Mouse (Mus musculus) right cerebral cortex, postnatal 36 days (tissue): ENCODE results near the gene Foxd1.

ENCODE experiments used
- DNase-seq, 2 experiments: peaks; one replicate each; pipeline ENCODE4 v3.0.0; 2022; ENCODE audit warnings: low spot score in 2 of 2, mixed read lengths in 1 of 2

Gene Foxd1

DNA sequence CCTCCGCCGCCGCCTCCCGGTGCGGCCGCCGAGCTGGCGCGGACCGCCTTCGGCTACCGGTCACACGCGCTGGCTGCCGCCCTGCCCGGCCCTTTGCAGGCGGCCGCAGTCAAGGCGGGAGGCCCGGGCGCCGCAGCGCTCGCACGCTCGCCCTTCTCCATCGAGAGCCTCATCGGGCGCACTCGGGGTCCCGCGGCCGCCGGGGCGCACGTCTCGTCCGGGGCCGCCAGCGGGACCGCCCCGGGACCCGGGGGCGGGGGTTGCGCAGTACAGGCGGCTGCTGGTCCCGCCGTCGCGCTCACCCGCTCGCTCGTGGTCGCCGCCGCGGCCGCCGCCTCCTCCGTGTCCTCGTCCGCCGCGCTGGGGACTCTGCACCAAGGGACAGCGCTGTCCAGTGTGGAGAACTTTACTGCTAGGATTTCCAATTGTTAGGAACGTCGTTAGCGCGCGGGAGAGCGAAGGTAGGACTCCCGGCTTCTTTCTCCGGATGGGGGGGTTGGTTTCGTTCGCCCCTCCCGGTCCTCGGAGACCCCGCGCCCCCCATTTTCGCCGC lies 1.6 kb downstream of the Foxd1 start:
- no peak for DNase-seq

DNA sequence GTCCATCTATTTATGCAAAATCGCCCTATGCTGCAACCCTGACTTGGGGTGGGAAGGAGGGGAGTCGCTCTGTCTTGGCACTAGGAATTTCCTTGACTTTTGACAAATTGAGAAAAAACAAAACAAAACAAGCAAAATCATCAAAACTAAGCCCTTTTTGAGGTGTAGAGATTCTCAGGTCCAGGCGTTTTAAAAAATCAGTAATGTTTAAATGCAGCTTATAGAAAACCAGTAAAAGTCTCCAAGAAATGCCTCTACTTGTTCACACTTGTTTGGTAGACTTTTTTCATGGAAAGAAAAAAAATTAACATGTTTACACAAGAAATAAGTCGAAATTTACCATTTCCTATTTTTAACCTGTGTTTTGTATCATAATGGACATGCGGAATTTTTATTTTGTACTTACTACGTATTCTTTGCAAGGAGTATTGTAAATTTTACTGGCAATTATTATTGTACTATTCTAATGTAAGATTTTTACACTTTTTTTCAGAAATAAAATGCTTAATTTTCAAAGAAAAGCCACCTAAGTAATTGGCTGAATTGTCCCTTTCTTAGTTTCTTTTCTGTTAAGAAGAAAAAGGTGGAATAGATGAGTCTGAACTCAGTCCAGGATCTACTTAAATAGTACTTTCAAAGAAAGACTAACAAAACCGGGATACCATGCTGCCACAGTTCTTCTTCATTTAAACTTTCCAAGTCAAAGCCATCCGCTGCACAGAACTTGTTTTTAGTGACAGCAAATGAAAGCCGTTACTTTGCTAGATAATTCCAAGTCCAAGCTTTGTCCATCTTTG lies 2.3 kb downstream of the Foxd1 start:
- DNase-seq: no peak

- DNase-seq: no peak
These were observed 3.0 kb downstream of the Foxd1 start for GRCm38 (mm10) chr13:98356973-98357425.

GRCm38 (mm10) chr13:98357433-98358423 lies 3.7 kb downstream of the Foxd1 start:
- no peak for DNase-seq

- no peak for DNase-seq
These were observed 4.6 kb downstream of the Foxd1 start for GRCm38 (mm10) chr13:98358424-98359181.

DNA sequence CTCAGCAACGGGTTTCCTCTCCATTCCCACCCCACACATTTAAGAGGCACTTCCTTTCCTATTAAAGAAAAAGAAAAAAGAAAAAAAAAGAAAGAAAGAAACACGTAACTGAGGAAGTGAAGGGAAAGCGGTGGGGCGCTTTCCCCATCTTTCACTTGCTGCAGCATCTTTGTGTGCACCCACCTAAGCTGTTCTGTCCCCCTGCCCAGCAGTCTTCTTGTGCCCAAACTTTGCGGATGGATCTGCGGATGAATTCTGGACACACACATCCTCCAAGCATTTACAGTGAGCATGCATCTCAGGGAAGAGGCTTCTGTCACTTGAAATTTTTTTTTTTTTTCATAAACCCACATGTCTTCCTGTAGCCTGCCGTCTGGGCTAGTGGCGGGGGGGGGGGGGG lies 5.3 kb downstream of the Foxd1 start:
- no peak for DNase-seq

- DNase-seq: no peak
These were observed 6.3 kb downstream of the Foxd1 start for GRCm38 (mm10) chr13:98360391-98360790.

- DNase-seq: no peak
These were observed 7.1 kb downstream of the Foxd1 start for GRCm38 (mm10) chr13:98361161-98361560.

- no peak for DNase-seq
These were observed 9.0 kb downstream of the Foxd1 start for GRCm38 (mm10) chr13:98363046-98363445.

DNA sequence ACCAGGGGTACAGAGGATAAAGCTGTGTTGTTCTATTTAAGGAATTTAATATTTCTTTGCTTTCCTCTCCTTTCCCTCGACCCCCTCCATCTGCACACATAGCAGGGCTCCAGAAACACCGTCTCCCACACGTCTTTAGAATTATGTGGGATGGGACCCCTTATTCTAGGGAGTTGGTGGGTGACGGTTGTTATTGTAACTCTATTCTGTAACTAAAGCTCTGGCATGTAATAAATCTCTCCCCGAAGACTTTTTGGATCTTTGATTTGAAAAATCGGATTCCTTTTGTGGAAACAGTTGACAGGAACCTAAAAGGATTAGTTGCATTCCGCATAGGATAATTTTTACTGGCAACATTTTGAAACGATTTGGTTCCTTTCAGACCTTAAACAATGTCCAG lies 11.0 kb downstream of the Foxd1 start:
- no peak for DNase-seq

DNA sequence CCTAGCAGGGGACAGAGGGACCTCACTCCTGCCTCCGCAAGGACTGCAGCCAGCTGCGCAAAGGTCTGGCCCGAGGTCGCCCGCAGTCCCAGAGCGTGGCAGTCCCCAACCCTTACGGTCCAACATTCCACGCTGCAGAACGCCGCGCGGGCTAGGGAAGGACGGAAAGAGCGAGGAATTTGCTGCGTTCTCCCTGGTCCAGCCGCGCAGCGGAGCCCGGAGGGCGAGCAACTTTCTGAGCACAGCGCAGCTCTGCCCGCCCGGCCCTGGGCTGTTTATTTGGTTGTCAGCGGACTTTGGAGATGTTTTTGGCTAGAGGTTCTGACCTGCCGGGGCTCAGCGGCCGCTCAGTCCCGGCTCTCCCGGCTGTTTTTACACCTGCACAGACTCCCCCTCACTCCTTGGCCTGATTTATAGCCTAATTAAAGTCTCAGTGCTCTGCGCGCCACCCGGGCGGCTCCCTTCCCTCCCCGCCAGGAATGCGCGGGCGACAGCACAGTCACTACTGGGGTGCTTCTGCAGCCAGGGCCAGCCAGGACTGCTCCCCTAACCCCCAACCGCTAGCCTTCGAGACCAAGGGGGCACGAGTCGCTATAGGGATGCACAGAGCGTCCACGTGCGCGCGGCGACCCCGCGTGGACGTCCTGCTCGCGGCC lies 11.9 kb downstream of the Foxd1 start:
- DNase-seq: no peak

DNA sequence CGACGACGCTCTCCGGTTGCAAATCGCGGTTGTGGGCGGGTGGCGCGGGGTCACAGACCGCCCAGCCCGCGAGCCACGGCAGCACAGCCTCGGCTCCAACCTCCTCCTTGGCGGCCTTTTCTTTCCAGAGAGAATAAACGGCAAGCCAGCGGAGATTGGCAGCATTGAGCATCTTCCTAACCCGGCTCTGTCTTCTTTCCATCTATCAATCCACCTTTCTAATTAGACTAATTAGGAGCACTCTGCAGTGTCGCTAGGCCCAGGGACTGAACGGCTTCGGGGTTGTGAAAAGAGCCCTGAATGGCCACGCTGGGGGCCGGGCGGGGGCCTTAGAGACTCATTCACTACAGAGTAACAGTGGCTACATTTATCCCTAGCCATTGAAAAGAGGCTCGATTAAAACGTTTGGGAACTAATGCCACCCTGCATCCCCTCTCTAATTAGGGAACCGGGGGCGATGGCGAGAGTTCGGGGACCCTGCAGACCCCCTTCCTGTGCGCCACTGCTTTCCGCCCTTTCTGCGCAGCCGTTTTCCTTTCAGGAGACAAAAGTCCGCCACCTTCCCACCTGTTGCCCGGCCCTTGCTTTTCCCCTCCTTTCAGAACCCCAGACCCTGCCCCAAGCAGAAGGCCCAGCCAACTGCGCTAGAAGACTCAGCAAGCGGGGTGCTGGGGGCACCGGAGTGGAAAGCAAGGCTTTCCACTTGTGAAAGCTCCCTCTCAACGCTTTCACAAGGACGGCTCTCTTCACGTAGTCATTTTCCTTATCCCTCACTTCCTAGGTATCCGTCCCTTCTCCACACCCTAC lies 12.6 kb downstream of the Foxd1 start:
- no peak for DNase-seq

- DNase-seq: no peak
These were observed 13.6 kb downstream of the Foxd1 start for GRCm38 (mm10) chr13:98367601-98368000.

GRCm38 (mm10) chr13:98369046-98369445 lies 15.0 kb downstream of the Foxd1 start:
- no peak for DNase-seq

- no peak for DNase-seq
These were observed 20.5 kb downstream of the Foxd1 start for GRCm38 (mm10) chr13:98374560-98374959.

GRCm38 (mm10) chr13:98374979-98375378 lies 20.9 kb downstream of the Foxd1 start:
- DNase-seq: no peak

GRCm38 (mm10) chr13:98377746-98378145 lies 23.7 kb downstream of the Foxd1 start:
- DNase-seq: no peak

DNA sequence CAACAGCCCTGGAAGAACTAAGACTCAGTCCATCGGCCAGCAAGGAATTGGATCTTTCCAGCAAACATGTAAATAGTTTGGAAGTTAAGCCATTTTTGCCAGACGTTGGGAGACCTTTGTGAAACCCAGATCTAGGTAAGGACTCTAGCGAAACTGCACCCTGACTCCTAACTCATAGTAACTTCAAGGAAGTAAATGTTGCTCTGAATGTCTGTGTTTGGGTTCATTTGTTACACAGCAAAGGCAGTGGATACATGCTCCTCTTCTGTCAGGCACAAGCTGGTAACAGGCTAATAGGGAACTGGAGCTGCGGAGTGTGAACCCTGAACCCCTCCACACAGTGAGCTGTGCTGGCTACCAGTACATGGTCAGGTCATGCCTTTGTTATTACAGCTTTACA lies 28.7 kb downstream of the Foxd1 start:
- DNase-seq: no peak

DNA sequence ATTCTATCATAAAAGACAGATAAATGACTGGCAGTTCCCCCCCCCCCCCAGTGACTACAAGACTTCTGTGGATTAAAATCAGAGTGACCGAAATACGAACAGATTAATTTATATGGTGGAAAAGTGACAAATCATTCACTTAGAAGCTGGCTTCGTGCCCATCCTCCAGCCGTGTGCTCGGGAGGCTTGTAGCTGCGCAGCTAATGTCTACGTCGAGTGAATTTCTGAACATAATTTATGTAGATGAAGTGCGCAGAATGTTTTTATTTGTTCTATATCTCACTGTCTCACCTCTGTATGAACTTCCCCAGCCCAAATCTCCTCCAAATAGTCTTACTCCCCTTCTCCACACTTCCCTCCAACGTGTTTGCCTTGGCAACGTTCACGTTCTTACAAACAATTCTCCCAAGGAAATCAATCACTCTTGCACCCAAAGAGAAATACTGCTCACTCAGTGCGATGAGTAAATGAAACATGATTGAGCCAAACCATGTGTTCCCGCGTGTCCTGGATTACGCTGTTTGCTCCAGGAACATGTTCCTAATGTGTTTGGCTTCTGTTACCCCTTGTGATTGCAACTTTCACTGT lies 30.0 kb downstream of the Foxd1 start:
- DNase-seq: no peak

GRCm38 (mm10) chr13:98385877-98386276 lies 31.8 kb downstream of the Foxd1 start:
- no peak for DNase-seq
